Mouse (Mus musculus): ENCODE measurements around the gene Adam1b.
A peak's percentile ranks its signal among the peaks of the same experiment; 100 is the strongest.

- TF ChIP-seq CTCF (IDR thresholded peaks at IDR 0.05; ENCODE audit: low read depth) (peak; percentile 53), EP300 (IDR thresholded peaks at IDR 0.05; ENCODE audit: low read depth) (peak; percentile 43; the same call in 1 of the 2 replicates)
Observed at GRCm38 (mm10) chr5:121452026-121452869, 51.0 kb downstream of the Adam1b start, which contains the start of gene Erp29.
